Mouse (Mus musculus): ENCODE measurements around the gene Trip10. TPM values are rescaled to one million over a fixed set of nuclear protein-coding genes. Genes with fewer than 3 reads are reported as not detected.
"Not testable (repeated sequence)": the region's sequence is repeated elsewhere in the genome, so short reads cannot be mapped to it uniquely, and the experiment has no call there.

The Trip10 gene
- total RNA-seq, 2 experiments from 2014 or later, result 90.6 to 107 TPM

DNA sequence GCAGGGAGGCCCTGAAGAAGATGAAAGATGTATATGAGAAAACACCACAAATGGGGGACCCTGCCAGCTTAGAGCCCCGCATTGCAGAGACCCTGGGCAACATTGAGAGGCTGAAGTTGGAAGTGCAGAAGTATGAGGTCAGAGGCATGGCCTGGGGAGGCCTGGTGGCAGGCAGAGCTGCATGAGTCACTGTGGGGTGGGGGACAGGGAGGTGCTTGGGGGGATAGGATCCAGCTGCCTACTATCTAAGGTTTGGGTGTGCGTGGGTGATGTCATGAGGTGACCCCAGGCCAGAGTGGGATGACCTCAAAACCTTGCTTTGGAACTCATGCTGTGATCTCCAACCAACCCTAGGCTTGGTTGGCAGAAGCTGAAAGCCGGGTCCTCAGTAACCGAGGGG lies 12.0 kb downstream of the Trip10 start:
- no peak for DNase-seq (ENCODE audit: low spot score)
- intact Hi-C loops (cut with DNase I), result no loop called here

DNA sequence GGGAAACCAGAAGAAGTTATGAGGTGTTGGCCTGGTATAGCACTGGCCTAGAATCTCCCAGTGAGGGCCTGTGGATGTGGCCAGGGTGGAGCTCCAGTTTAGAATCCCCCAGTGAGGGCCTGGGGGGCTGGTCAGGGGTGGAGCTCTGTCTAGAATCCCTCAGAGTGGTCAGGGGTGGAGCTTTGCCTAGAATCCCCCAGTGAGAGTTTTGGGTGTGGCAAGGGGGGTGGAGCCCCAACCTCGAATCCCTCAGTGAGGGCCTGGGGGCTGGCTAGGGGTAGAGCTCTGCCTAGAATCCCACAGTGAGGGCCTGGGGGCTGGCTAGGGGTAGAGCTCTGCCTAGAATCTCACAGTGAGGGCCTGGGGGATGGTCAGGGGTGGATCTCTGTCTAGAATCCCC lies 12.5 kb downstream of the Trip10 start:
- intact Hi-C loops (cut with DNase I), result no loop called here
- no peak for DNase-seq (ENCODE audit: low spot score)

DNA sequence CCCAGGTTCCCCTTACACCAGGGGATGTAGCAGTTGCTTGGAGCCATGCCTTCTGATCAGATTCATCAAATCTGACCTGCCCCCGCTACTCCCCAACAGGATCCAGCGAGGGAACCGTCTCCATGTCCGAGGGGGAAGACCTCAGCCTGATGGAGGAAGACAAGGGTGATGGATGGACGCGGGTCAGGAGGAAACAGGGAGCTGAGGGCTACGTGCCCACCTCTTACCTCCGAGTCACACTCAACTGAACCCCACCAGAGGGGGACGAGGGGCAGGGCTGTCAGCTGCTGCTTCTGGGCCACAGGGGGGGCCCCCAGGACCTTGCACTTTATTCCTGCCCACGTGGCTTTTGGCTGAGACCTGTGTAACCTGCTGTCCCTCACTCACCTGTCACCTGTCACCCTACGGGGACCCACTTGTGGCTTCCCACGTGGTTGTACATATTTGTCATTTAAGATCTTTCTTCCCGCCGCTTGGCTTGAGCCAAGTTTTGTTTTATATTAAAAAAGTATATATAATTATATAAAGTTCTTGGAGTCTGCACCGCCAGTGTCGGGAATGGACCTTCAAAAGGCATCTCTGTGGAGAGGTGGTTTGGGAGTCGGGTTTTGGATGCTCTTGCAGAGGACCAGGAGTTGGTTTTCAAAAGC lies 13.8 kb downstream of the Trip10 start:
- DNase-seq (ENCODE audit: low spot score), result no peak
- intact Hi-C loops (cut with DNase I), result no loop called here

DNA sequence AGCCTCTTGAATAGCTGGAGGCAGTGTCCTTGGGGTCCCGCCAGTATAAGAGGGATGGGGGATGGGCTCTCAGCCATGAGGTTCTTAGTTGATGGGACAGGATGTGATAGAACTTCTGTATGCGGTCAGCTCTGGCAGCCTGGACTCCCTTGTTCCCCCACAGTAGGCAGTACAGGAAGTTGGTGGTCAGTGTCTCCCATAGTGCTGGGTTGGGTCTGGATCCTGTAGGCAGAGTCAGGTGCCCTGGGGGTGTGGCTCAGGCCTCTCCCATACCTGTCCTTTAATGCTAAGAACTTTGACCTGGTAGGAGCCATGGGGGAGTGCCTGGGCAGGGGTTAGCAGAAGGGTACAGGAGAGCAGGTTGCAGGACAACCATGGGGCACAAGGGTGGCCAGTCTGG lies 14.9 kb downstream of the Trip10 start:
- DNase-seq (ENCODE audit: low spot score), result no peak
- intact Hi-C loops (cut with DNase I), result no loop called here

DNA sequence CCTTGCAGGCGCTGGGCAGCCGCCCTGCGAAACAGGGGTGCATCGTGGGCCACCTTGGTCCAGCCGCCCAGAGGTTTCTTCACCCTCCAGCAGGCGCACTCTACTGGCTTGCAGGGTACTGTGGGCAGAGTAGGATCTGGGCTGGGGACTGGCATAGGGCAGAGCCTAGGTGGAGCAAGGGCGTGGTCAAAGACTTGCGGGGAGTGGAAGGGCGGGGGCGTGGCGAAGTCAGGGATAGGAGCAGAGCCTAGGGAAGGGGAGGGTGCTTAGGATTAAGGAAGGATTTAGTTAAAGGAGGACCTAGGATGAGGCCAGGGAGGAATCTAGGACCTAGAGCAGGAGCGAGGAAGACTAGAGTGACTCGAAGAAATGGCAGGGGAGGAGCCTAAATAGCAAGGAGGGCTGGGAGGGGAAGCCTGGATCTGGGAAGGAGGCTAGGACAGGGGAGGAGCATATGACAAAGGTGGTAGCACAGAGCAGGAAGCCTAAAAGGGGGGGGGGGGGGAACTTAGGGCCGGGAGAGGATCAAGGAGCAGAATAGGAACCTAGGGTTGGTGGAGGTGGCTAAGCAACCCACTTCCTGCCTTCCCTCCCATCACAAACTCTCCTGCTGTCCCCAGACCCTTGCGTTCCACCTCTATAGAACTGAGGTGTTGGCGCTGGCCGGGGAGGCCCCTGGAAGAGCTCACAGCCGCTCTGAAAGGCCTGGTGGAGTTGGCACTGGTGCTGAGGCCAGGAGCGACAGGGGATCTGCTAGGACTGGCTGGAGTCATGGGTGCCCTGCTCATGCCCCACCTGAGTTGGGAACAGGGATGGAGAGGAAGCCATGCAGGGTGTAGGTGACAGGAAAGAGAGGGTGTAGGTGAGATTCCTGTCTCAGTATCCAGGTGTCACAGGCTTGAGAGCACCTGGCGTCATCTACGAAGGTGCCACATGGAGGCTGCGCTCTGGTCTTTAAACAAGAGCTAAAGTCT lies 16.0 kb downstream of the Trip10 start:
- intact Hi-C loops (cut with DNase I), result no loop called here
- DNase-seq (ENCODE audit: low spot score), result peak; percentile 74

DNA sequence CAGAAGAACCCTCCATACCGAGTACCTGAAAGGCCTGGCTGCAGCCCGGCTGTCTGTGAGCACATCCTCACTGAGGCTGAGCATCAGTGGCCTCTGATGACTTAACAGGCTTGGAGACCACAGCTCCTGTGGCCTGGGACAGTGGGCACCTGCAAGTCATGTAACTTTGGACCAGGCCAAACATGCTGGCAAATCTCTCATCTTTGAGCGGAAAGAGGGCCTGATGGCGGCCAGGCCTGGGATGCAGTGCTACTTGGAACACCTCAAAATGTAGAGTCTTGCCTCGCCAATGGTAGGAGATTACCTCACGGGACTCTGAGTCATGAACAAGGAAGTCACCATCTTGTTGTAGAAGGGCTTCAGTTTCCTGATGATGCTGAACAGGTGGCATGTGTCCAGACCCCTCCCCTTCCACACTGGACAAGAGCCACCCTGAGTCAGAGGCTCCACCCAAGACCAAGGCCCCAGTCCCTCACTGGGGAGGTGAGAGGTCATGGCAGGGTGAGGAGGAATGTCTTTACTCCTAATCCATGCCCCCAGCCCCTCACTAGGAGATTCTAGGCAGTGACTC lies 18.4 kb downstream of the Trip10 start:
- DNase-seq (ENCODE audit: low spot score), result peak; percentile 49
- intact Hi-C loops (cut with DNase I), result no loop called here

DNA sequence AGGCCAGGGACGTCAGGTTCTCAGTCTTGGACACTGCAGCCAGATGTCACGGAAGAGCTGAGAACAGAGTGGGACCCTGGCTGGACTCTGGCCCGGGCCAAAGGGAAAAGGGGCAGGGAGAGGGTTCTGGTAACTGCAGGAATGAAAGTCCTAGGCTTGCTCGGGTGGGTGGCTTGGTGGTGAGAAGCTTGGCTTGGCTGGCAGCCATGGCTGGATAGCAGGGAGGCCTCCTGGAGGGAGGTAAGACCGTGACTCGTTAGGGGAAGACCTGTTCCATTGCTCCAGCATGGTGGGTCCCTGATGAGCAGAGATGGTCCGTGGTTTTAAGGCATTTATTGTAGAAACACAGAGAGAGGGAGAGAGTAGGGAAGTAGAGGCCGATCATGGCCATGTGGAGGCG lies 22.0 kb downstream of the Trip10 start:
- no peak for DNase-seq (ENCODE audit: low spot score)
- intact Hi-C loops (cut with DNase I), result no loop called here

DNA sequence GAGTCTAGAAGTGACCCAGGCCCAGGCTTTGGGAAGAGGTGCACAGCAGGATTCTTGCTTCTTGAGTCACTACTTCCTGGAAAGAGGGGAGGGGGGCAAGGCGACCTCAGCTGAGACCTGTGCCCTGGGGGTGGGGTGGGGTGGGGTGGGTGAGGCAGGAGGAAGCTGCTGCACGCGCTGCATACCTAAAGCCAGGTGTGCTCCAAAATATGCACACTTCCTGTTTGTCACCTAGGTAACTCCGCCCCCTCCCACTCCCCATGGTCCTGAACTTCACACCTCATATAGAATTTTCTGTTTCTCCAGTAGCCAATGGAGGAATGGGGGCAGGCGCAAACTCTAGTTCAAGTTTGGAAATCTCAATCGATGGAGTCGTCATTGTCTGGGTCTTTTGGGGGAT lies 24.6 kb downstream of the Trip10 start:
- DNase-seq (ENCODE audit: low spot score), result no peak
- intact Hi-C loops (cut with DNase I), result loop anchor here (2.0 kb wide), 1 partner anchor 23 kb away; no protein-coding TSS in a partner anchor

DNA sequence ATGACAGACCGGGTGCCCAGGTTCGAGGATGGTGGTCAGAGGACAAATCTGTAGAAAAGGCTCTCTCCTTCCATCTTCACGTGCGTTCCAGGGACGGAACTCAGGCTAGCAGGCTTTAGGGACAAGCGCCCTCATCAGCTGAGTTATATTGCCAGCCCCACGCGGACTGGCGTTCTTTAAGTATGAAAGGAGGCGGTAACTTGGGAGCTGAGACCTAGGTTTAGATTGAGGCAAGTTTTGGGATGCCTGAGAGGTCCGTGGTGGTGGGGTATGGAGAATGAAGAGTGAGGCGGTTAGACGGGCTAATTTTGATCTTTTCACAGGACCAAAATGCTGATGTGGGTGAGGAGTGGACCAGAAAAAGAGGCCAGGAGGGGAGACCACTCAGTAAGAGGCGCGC lies 25.4 kb downstream of the Trip10 start:
- DNase-seq (ENCODE audit: low spot score), result no peak
- intact Hi-C loops (cut with DNase I), result loop anchor here (2.0 to 5.0 kb wide), 2 partner anchors 24 to 177 kb away; no protein-coding TSS in a partner anchor

DNA sequence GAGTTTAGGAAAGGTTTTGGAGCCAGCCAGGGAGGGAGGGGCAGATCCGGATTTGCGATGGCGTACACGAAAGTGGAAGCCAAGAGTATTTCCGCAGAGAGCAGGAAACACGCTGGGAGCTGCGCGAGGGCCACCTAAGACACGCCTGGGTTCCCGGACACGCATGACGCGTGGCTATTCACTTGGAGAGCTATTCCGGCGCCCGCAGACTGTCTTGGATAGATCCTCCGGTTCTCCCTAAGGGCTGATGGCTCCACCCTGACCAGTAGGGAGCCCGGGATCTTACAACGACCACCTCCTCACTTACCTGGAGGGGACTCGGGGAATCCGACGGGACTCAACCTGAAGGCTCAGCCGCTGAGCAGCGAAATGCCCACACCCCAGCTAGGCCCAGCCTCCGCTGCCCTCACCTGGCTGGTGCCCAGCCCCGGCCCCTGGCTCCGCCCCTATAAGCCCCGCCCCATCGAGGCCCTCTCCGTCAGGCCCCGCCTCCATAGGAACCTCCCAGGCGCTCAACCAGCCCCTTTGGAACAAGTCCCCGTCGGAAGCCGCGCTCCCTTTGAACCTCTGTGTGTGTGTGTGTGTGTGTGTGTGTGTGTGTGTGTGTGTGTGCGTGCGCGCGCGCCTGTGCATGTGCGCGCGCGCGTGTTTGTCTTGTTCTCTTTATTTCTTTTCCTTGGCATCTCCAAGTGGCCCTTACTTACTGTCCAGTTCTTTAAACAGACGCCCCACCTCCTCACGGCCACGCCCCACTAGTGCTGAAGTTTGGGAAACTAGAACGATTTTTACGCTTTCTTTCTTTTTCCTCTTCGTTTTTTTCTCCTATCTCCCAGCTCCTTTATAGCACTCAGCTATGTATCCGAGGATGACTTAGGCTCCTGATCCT lies 26.1 kb downstream of the Trip10 start:
- intact Hi-C loops (cut with DNase I), result loop anchor here (2.0 to 5.0 kb wide), 2 partner anchors 25 to 178 kb away; no protein-coding TSS in a partner anchor
- peak; percentile 85 for DNase-seq (ENCODE audit: low spot score)

DNA sequence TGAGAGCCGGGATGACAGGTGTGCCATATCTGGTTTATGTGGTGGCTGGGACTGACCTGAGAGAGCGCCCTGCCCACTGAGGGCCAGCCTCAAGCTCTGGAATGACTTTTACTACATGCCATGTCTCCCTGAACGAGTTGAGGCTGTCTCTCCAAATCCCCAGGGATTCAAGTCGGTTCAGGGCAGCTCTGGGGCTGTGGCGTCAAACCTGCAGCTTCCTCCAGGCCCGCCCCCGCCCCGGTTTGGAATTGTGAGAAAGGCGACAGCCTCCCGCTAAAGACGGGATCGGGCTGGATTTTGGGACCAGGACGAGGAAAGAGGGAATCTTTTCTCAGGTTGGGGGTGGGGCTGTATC lies 26.7 kb downstream of the Trip10 start:
- intact Hi-C loops (cut with DNase I), result loop anchor here (2.0 to 5.0 kb wide), 2 partner anchors 25 to 179 kb away; no protein-coding TSS in a partner anchor
- DNase-seq (ENCODE audit: low spot score), result no peak

DNA sequence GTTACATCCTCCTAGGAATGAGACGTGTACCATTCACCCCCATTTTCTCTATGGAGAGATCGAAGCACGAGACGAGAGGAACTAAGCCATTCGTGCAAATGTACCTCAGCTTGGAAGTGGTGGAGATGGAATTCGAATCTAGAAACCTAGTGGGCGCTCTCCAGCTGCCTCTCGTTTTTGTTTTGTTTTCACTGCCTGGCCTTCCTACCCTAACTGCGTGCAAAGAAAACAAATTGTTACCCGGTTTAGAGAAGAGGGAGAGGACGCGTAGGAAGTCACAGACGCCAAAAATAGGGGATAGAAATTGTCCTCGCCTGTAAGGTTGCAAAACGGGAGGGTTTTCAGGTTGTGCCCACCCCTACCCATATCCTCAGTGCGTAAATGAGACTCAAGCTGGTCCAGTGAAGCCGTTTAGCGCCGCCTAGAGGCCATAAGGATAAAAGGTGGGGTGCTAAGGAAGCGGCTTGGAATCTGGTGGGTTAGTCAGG lies 27.4 kb downstream of the Trip10 start:
- intact Hi-C loops (cut with DNase I), result loop anchor here (1.0 to 5.0 kb wide), 2 partner anchors 57 to 179 kb away; no protein-coding TSS in a partner anchor
- peak; percentile 58 for DNase-seq (ENCODE audit: low spot score)

DNA sequence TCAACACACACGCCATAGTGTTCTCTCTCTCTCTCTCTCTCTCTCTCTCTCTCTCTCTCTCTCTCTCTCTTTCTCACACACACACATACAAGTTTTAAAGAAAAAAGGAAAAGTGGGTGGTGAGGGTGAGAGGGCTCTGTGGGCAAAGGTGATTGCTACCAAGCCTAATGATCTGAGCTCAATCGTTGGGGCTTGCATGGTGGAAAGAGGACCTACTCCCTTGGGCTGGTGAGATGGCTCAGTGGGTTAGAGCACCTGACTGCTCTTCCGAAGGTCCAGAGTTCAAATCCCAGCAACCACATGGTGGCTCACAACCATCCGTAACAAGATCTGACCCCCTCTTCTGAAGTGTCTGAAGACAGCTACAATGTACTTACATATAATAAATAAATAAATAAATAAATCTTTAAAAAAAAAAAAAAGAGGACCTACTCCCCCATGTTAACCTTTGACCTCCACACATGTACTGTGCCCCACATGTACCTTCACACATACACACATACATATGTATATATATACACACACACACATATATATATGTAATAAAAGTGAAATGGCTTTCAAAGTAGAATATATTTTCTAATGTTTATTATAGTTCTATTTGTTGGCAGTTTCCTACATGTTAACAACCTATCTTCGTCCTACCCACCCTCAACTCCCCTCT lies 28.5 kb downstream of the Trip10 start:
- DNase-seq (ENCODE audit: low spot score), result not testable (repeated sequence)
- intact Hi-C loops (cut with DNase I), result loop anchor here (1.0 to 5.0 kb wide), 2 partner anchors 58 to 180 kb away; no protein-coding TSS in a partner anchor

DNA sequence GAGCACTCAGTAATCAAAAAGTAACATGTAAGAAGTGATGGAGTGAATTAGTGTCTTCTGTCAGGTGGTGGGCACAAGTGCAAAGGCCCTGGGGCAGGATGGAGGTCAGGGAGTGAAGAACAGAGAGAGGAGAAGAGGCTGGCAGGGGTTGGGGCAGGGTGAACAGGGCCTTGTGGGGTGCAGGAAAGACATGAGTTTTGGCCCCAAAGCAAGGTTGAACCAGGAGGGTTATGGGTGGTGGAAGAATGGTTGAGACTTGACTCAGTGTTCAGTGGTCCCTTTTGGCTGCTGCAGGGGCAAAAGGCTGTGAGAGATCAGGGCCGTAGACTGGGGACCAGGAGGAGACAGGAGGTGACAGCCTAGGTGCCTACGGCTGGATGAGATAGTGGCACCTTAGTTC lies 29.3 kb downstream of the Trip10 start:
- DNase-seq (ENCODE audit: low spot score), result no peak
- intact Hi-C loops (cut with DNase I), result loop anchor here (5.0 kb wide), 1 partner anchor 181 kb away; no protein-coding TSS in a partner anchor

DNA sequence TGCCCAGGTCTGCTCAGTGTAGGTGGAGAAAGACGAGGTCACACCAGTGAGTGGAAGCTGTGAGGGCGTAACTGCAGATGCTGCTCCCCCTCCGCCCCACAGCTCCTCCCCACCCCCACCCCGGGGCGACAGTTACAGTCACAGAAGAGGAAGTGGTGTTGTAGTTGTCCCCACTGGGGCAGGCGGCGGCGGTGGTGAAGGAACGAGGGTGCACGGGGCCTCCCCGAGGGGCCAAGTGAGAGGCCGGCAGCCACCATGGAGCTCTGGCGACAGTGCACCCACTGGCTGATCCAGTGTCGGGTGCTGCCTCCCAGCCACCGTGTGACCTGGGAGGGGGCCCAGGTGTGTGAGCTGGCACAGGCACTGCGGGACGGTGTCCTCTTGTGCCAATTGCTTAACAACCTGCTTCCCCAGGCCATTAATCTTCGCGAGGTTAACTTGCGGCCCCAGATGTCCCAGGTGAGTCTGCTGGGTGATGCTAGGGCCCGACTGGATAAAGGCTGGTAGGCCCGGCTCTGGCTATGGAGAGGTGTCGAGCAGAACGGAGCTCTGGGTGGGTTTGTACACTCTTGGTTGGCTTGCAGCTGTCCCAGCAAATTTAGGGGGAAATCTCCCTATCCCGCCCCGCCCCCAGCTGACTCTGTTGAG lies 29.8 kb downstream of the Trip10 start, which contains the start of gene Vav1:
Vav1 (plus strand) TSS at position 158 of the 648 bp plus-strand sequence.
- intact Hi-C loops (cut with DNase I), result loop anchor here (5.0 kb wide), 1 partner anchor 182 kb away; no protein-coding TSS in a partner anchor

DNA sequence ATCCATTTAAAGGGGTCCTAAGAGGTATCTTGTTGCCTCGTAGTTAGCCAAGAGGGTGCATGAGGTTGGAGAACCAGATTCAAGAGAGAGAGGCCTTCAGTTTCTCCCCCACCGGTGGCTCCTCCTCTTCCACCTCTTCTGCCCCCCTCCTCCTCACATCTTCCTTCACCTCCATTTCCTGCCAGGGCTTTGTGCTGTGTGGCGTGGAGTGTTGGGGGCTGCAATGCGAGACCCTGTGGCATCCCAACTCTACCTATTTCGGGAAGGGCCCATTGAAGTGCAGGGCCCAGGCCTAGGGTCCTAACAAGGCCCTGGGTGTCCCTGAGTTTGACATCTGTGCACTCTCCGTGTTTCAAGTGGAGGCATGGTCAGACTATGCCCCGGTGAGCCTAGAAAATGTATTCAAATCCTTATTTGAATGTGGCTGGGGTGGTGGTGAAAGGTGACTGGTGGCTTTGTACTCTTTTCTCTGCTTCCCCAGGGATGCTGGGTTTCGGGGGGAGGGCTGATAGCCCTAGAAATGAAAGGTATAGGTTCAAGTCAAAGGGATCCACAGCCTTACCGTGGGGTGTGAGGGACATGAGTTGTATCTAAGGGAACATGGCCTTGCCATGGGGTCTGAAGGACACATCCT lies 30.5 kb downstream of the Trip10 start:
- no peak for DNase-seq (ENCODE audit: low spot score)
- intact Hi-C loops (cut with DNase I), result loop anchor here (1.0 to 5.0 kb wide), 3 partner anchors 48 to 182 kb away; no protein-coding TSS in a partner anchor

More for the DNA sequence above, 29.8 kb downstream of the Trip10 start, which contains the start of gene Vav1:
- DNase-seq (ENCODE audit: low spot score), result no peak

DNA sequence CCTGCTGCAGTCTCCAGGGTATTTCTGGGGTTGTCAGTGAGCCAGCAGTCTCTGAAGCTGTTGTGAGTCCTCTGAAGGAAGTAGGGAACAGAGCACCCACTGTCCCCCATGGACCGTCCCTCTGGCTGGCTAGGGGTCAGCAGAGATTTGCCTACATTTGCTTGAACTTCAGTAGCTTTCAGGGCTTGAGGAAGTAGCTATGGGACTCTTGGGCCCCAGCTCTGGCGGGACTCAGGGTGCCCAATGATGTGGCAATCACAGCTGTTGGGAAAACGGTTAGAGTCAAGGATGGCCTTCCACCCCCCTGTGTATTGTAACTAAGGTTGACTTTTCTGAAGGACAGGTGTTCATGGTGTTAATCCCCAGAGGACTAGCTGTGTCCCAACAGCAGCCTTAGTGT lies 31.2 kb downstream of the Trip10 start:
- no peak for DNase-seq (ENCODE audit: low spot score)
- intact Hi-C loops (cut with DNase I), result loop anchor here (1.0 to 5.0 kb wide), 2 partner anchors 47 to 60 kb away; no protein-coding TSS in a partner anchor

Measured in heart, postnatal 25 days (tissue).